Mouse (Mus musculus) inflammation-experienced regulatory T-cells, adult 6 months (primary cell): ENCODE data around the gene Ppl. TPM values are rescaled to one million over a fixed set of nuclear protein-coding genes. Genes with fewer than 3 reads are reported as not detected.

Experiments
- ATAC-seq: one replicate; pipeline ENCODE4 v1.8.0; 2017
- polyA plus RNA-seq, 3 experiments: library from polyadenylated mRNA; unstranded; fragments of 100-300 nt; shearing (Covaris generic); gene quantifications; one replicate each; pipeline ENCODE4 v1.2.1; 2017

Ppl gene
- polyA plus RNA-seq, 3 experiments from 2014 or later, result 0.10 to 0.12 TPM; not detected in 1

DNA sequence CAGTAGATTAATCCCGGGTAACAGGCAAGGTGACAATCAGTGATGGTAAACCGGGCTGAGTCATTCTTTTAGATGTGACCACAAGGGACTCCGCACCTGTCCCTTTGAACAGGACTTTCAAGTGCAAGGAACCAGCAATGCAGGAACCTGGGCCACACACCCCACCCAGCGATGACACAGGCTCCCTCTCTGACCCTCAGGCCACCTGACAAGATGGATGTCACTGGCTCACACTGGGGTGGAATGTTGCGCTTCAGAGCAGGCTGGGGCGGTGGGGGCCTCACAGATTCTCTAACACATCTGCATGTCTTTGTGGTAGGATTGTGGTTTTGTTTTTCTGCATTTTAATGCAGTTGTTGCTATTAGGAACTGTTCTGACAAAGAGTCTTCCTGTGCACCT lies 8.7 kb downstream of the Ppl start:
- ATAC-seq, result no peak

DNA sequence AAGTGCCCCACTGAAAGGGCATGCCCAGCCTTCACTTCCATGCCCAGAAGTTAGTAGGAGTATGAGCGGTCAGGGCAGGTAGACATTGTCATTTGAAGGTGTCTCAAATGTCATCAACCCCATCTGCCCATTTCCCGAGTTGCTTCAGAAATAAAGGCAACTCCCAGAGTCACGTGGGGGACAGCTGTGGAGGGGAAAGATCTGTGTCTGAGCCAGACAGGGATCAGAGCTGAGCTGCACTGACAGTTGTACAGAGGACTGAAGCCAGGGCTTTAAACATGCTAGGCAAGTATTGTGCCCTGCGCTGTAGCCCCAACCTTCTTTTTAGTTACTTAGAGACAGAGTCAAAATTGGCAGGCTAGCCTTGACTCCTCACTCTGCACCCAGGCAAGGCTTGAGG lies 12.4 kb downstream of the Ppl start:
- no peak for ATAC-seq

DNA sequence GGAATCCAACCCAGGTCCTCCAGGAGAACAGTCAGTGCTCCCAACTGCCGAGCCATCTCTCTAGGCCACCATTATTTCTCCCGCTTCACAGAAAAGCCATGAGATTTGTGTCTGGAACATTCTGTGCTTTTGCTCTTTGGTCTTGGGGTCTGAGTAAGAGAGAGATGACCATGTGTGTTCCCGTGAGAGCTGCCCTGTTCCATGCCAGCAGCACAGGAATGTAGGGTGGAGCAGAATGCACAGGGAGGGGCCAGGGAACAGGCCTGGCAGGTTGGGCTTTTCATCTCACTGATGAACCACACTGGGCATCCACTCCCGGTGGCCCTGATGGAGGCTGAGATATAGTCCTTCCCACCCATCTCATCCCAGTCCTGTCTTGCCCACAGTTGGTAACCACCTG lies 12.8 kb downstream of the Ppl start:
- no peak for ATAC-seq

DNA sequence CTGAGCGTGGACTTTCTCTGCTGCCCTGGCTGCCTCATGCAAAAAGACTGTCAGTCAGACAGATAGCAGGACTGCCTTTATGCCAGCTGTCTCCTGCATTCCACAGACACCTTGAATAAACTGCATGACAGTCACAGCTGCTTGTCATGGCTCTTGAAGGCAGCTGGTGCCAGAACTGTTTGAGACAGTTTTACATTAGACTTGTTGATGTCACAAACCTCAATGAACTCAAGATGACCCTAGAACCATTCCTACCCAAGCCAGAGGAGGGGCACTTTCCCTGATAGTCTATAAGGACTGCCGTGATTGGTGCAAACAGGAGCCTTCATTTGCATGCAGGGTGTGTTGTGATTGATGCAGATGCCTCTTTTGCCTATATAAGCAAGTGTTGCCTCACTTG lies 18.6 kb downstream of the Ppl start:
- ATAC-seq, result no peak

DNA sequence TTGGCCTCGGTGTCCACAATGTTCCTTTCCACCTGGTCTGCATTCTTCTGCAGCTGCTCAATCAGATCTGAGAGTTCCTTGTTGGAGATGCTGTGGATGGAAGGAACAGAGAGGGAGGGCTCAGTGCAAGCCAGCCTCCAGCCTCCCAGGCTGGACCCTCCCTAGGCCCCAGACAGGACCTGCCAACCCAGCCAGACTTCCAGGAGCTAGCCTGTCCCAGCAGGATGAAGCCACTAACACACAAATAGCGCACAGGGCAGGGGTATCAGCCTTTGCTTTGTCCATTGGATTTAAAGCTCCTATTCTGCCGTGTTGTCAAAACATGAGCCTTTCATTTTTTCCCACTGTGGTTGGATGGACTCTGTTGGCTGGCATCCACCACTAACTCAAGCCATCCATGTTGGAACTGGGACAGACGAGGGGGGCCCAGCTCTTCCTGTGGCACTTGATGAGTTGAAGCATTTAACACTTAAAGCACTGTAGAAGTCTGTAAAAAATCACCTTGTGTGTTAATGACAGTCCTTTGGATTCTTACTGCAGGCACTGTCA lies 19.1 kb downstream of the Ppl start:
- ATAC-seq, result no peak

DNA sequence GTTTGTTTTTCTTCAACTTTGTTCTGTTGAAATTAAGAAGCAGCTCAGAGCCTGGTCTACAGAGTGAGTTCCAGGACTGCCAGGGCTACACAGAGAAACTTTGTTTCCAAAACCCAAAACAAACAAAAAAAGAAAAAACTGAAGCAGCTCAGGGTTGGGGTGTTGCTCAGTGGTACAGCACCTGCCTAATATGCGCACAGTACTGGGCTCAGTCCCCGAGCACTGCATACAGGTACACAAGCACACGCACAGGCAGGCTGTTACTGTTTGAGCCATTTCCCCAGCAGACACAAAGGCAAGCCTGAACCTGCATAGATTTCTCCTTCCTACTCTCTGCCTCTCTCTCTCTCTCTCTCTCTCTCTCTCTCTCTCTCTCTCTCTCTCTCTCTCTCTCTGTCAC lies 21.2 kb downstream of the Ppl start:
- ATAC-seq, result no peak

DNA sequence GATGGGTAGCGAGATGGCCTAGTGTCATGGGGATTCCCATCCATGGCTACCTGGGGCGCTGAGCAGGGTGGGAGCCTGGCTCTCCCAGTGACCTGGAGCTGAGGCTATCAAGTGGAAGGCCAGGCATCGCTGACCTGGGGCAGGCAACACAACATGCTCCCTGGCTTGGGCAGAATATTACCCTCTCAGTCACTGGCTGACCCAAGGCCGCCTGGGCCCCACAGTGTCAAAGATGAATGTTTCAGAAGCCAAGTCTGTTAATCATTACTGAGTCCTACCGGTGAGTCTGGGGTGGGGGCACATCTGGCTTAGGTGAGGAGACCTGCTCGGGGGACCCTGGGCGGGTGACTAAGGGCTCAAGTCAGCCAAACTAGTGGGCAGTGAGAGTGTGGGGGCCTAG lies 22.3 kb downstream of the Ppl start:
- no peak for ATAC-seq

DNA sequence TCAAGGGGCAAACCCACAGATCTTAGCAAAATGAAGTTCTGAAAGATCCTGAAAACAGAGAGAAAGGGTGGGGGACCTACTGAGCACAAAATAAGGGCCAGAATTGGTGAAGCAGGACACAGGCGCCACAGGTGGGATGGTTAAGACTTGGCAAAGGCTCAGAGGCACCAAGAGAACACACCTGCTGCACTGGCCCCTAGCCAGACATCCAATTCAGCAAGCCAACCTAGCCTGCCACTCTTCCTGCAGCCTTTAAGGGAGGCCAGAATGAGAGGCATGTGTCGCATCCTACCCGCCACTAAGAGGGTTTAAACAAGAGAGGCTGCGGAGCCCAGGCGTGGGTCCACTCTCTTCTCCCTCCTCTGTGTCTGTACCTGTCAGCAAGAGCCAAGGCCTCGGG lies 31.2 kb downstream of the Ppl start:
- no peak for ATAC-seq

DNA sequence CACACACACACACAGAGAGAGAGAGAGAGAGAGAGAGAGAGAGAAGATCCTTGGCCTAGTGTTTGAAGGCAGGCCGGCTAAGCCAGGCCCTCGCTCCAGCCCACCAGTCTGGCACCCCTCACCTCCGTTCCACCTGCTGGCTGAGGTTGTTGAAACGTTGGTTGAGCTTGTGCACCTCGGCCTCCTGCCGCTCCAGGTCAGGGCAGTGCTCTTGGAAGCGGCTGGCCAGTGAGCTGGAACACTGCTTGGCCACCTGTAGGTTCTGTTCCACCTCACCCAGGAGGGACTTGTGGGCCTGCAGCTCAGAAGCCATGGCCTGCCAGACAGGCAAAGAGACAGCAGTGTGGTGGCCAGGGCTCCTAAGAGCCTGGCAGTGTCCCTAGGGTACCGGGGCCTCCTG lies 35.7 kb downstream of the Ppl start:
- no peak for ATAC-seq

DNA sequence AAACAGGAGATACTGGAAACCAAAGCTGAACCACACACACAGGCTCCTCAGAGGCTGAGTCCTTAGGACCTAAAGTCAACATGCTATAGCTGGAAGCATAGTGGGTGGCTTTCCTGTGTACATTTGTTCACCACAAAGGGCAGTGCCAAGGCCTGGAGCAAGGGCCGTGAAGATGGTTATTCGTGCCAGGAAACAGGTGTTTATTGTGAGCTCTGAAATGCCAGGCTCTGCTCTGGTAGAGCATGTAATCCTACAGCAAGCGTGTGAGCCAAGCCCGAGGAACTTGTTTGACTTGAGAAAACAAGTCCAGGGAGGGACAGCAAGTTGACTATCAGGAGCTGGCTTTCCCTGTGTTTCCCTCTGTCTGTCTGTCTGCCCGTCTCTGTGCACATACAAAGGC lies 38.9 kb downstream of the Ppl start:
- no peak for ATAC-seq

DNA sequence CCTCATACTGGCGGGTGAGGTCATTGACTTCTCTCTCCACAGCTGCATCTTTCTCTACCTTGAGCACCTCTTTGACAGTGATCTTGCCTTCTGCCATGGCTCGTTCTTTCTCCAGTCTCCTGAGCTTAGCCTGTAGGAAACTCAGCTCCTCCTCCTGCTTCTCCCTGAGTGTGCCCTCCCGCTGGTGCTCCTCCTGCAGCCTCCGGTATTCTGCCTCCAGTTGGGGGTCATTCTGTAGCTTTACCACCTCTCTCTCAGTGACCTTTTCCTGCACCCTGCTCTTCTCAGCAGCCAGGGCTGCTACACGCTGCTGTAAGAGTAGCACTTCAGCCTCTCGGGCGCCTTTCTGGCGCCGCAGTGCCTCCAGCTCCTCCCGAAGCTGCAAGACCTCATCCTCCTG lies 43.2 kb downstream of the Ppl start:
- ATAC-seq, result no peak

DNA sequence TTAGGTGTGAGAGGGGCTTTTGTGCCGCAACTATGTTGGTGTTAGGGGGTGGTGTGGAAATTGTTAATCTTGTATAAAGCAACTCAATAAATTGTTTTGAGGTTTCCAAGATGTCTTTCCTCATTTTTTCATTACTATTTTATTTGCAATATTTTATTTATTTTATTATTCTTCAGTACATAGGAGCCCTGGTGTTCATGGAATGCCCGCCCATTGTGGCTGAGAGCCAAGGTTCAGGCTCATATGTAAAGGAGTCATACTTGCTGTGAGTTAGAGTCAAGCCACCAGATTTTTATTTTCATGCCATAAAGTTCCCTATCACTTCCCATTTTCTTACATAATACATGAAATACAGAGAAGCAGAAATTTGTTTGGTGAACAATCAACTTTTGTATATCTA lies 46.0 kb downstream of the Ppl start:
- ATAC-seq, result no peak

DNA sequence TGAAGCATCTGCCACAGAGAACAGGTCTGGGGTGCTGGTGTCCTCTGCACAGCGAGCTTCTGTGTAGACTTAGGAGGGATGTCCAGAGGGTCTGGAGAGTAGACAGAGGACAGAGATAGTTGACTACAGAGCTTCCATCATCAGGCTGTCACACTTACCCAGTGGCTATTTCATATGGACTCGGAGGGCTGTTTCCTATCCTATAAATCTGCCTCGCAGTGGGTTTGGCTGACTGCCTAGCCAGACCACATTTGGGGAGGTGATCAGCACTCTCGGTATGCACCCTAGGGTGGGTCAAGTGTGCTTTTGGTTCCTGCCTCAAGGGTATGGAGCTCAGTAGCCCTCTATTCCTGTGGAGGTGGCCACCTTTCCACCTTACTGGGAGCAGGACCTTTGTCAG lies 47.0 kb downstream of the Ppl start:
- no peak for ATAC-seq

DNA sequence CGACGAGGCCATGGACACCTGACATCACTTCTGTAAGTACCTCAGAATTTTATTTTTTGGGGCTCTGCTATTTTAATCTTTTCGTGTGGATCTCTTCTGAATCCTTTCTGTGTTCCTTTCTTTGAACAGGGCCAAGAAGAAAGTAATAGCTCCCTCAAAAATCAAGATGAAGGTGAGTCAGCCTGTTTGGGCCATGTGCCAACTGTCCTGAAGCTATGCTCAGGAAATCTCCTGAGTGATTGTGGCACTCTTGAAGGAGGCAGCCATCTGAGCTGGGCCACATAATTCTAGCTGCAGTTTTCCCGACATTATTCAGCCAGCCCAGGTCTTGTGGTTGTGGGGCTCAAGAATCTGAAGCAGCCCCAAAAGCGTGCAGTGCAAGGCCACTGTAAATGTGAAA lies 57.9 kb downstream of the Ppl start:
- ATAC-seq, result no peak

DNA sequence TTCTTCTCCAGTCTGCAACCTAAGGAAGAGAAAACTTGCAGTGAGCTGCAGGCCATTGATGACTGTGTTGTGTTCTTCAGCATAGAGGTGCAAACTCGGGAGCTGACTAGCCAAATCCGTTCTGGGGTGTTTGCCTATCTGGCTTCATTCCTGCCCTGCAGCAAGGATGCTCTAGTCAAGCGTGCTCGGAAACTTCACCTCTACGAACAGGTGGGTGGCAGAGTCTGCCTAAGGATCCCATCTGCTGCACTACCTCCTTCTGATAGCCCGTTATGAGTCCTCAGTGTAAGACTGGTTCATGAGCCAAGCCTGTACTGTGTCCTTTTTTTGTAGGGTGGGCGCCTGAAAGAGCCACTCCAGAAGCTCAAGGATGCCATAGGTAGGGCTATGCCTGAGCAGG lies 60.2 kb downstream of the Ppl start:
- no peak for ATAC-seq

DNA sequence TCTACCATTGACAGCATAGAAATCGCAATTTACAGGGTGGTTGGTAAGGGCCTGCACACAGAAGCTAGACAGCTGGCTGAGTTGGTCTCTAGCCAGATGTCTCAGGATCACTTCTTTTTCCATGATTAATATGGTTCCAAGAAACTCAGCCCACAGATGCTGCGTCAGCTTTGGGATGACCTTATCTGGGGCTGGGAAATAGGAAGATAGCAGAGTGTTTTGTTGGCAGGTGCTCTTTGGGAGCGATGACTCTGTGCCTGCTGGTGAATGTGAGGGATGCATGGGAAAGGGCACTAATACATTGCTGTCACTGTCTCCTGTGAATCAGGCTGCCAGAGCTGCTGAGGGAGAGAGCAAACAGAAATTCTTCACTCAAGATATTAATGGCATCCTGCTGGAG lies 61.9 kb downstream of the Ppl start:
- no peak for ATAC-seq

DNA sequence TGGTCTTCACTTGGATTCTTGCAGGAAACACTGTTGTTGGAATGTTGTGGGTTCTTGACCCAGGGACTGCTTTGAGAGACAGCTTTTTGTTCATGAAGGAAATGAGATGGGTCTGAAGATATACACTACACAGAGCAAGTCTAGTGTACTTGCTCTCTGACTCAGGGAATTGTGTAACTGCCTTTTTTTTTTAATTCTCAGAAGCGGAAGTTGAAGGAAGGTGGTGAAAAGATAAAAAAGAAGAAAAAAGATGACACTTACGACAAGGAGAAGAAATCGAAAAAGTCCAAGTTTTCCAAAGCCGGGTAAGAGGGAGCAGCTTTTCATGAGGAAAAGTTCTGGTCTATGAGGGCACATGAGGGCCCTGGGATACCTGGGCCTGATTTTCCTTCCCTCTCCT lies 68.7 kb downstream of the Ppl start:
- ATAC-seq, result no peak

DNA sequence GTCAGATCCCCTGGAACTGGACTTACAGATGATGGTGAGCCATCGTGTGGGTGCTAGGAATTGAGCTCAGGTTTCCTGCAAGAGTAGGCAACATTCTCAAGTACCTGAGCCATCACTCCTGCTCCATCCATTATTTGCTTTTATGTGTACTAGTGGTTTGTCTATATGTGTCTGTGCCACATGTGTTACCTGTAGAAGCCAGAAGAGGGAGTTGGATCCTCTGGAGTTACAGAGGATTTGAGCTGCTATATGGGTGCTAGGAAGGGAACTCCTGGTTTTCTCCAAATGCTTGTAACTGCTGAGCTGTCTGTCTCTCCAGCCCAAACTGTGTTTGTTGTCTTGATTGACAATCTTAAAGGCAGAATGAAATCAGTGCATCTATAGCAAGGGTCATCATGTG lies 74.1 kb downstream of the Ppl start:
- no peak for ATAC-seq

DNA sequence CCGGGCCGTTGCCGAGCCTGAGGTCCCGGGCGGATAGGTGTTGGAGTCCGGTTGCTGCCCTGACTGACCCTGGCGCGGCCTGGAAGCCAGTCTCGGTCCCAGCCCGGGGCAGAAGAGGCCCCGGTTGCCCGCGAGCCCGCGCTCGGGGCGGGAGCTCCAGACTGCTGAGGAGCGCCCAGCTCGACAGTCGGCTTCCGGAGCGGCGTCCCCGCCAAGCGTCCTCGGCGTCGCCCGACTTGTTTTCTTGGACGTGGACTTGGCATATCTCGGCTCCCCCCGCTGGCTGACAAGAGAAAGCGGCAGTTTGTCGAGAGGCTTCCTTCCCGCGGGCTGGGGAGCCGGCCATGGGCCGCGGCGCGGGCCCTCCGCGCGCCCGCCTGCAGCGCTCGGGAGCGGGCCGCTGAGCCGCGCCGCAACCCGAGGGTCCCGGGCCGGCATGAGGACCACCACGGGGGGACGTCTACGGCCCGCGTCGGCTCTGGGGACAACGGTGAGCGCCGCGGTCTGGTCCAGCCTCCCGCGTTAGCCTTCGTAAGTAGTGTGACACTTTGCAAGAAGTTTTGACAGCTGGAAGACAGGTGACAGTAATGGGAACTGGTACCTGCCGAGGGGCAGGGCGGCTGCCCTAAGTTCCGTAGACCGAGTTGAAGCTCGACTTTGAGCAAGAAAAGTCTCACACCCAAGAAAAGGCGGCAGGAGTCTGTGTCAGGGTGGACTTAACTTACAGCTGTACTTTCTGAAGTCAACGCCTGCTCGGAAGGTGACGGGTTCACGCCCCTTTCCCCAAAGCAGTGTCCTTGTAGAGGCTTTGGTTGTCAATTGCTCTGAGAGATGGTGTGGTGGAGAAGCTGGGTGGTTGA lies 81.7 kb downstream of the Ppl start:
- peak; percentile 46 for ATAC-seq

DNA sequence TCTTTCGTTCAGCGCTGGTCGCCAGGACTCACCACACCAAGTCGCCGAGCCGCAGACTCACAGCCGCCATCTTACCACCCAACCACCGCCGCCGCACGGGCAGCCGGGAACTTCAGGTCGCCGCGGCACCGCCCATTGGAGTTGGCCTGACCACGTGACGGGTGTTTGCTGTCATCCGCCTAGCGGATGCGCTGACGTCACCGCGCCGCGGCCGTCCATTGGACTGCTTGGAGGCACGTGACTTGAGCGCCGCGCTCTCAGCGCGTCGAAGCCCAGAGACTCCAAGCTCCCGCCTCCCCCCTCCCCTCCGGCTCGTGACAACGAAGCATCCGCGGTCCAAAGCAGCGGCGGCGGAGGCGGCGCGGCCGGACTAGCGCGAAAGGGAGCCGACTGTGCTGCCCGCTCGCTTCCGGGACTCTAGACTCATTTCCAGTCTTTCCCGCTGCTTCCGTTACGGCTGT lies 82.4 kb downstream of the Ppl start, which contains the start of the genes Glyr1 and Ubn1:
Gene Glyr1 (minus strand): TSS at position 90 of the 461 bp plus-strand sequence.
Gene Ubn1 (plus strand): TSS at position 284 of the 461 bp plus-strand sequence.
- ATAC-seq, result peak; percentile 92

DNA sequence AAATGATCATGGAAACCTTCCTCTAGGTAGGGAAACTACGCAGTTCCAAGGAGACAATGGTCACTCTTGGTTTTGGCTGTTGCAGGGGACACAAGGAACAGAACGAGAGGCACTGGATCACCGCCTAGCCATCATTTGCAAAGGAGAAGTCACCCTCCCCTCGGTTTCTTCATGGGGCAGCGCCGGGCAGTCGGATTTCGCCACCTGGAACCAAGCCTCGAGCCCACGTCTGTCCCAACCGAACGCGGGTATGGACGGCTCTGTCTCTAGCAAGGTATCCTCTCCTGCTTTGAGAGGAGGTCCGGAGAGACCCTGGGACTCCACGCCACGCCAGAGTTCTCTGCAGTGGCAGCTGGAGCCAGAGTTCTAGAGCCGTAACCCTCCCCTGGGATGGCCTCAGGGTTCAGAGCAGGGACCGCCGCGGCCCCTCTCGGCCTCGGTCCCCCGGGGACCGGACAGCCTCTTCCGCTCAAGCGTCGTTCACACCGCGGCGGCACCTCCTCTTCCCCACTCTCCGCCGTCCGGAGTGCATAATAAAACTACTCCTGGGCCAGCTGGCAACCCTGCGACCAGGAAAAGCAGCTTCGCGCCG lies 82.9 kb downstream of the Ppl start:
- peak; percentile 12 for ATAC-seq

DNA sequence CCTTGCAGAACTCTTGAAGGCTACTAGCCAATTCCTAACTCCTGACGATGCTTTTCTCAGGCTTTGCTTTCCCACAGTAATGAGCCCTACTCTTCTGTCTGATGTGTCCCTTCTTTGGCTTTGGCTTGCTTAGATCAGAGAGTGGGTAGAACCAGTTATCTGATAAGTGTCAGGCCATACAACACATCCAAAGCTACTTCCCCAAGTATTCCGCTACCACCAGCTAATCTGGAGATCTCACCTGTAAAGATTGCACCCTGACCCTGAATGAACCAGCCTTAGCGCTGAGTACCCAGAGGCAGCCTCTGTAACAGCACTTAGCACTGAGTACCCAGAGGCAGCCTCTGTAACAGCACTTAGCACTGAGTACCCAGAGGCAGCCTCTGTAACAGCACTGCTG lies 86.9 kb downstream of the Ppl start:
- ATAC-seq, result no peak

DNA sequence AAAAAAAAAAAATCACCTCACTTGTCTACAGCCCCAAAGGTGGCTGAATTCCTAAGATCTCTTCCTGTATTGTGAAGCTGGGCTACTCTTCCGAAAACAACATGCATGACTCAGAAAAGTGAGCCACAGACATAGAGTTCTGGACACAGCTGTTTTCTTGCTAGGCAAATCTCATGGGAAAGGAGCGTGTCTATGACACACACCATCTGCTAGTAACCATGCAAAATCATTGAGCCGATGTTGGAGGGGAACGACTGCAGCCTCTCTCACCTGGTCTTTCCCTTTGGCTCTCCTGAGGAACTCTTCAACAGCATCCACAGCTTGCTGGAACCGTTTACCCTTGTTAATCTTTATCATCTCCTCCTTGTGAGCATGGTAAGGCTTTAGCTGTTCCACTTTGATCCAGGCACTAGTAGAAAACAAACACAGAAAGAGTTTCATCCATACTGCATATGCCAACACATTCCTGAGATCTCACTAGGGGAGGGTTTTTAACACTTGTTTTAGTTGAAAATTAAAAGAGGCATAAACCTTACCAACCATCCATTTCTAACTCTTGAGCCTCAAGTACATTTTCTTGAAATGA lies 95.5 kb downstream of the Ppl start:
- no peak for ATAC-seq
